Mouse (Mus musculus) kidney, embryonic 14.5 days (tissue): ENCODE results near the gene Pxn. TPM values are rescaled to one million over a fixed set of nuclear protein-coding genes. Genes with fewer than 3 reads are reported as not detected.

ENCODE experiments used
- ATAC-seq: fragments of 200-750 bp; cut with Nextera tagmentation; 2 replicates; pipeline ENCODE4 v1.8.0; 2017; ENCODE audit warnings: moderate number of reproducible peaks, mild to moderate bottlenecking, moderate TSS enrichment, moderate library complexity; ENCODE audit not compliant: low FRiP score, low TSS enrichment
- H3K27ac ChIP-seq: fragments of 300-500 bp; sonication (generic); 2 replicates; pipeline ENCODE4 v1.5.1; 2014; ENCODE audit warnings: low read depth, mild to moderate bottlenecking, low read length, moderate library complexity, mixed read lengths
- H3K27me3 ChIP-seq: fragments of 300-500 bp; sonication (generic); 2 replicates; pipeline ENCODE4 v1.6.1; 2014; ENCODE audit warnings: mild to moderate bottlenecking, low read length; ENCODE audit not compliant: control insufficient read depth, insufficient read depth
- H3K36me3 ChIP-seq: fragments of 300-500 bp; sonication (generic); 2 replicates; pipeline ENCODE4 v1.6.1; 2014; ENCODE audit warnings: low read length, mixed read lengths; ENCODE audit not compliant: control insufficient read depth, insufficient read depth
- H3K4me1 ChIP-seq: fragments of 300-500 bp; sonication (generic); 2 replicates; pipeline ENCODE4 v1.6.1; 2014; ENCODE audit warnings: low read length, mixed read lengths; ENCODE audit not compliant: control insufficient read depth, insufficient read depth
- H3K4me2 ChIP-seq: fragments of 300-500 bp; sonication (generic); replicated peaks from 2 replicates; pipeline ENCODE4 v1.6.1; 2014; ENCODE audit warnings: low read depth, mild to moderate bottlenecking, low read length
- H3K4me3 ChIP-seq: fragments of 300-500 bp; sonication (generic); 2 replicates; pipeline ENCODE4 v1.5.1; 2014; ENCODE audit warnings: mild to moderate bottlenecking, low read length
- H3K9ac ChIP-seq: fragments of 300-500 bp; sonication (generic); 2 replicates; pipeline ENCODE4 v1.6.1; 2014; ENCODE audit warnings: low read depth, mild to moderate bottlenecking, low read length, moderate library complexity
- H3K9me3 ChIP-seq: fragments of 300-500 bp; sonication (generic); 2 replicates; pipeline ENCODE4 v1.6.1; 2016; ENCODE audit warnings: low read length; ENCODE audit not compliant: control insufficient read depth
- WGBS: fragments of 180-500 bp; shearing (Covaris S2); extraction: QIAGEN DNeasy Blood & Tissue Kit; methylation state at CpG from one replicate; pipeline ENCODE4 v1.1.7; 2014; 5-methylcytosine and 5-hydroxymethylcytosine counted together
- polyA plus RNA-seq: library from polyadenylated mRNA; unstranded; fragments of >200 nt; fragmentation: Nextera tagmentation; extraction: Ambion mirVana; gene quantifications from 2 replicates; pipeline ENCODE4 v1.2.1, GENCODE M21; 2014

Gene Pxn
- polyA plus RNA-seq, 1 experiment from 2014 or later: 22.4 TPM

DNA sequence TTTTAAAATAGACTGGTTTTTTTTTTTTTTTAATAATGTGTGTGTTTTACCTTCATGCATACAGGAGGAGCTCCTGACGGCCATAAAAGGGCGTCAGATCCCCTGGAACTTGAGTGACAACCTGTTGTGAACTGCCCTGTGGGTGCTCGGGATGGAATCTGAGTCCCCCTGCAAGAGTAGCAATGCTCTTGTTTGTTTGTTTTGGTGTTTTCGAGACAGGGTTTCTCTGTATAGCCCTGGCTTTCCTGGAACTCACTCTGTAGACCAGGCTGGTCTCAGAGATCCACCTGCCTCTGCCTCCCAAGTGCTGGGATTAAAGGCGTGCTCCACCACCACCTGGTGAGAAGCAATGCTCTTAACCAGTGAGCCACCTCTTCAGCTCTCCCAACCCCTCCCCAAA, 21.5 kb upstream of the Pxn start:
- H3K36me3 ChIP-seq: no peaks in the 10 kb centered on the region
- no peaks in the 10 kb centered on the region for H3K9me3 ChIP-seq
- H3K4me1 ChIP-seq: peaks cover 9% of the 10 kb centered on the region
- ATAC-seq: no peak
- peak overlapping the region; percentile 59; the same call in 1 of the 2 replicates for H3K9ac ChIP-seq
- peak overlapping the region; percentile 62 for H3K4me2 ChIP-seq
- H3K27me3 ChIP-seq: no peaks in the 10 kb centered on the region
- no peak overlapping the region for H3K27ac ChIP-seq
- 67% methylated on average over 5 of the region's 5 CpGs for WGBS
- peak overlapping the region; percentile 40 for H3K4me3 ChIP-seq

DNA sequence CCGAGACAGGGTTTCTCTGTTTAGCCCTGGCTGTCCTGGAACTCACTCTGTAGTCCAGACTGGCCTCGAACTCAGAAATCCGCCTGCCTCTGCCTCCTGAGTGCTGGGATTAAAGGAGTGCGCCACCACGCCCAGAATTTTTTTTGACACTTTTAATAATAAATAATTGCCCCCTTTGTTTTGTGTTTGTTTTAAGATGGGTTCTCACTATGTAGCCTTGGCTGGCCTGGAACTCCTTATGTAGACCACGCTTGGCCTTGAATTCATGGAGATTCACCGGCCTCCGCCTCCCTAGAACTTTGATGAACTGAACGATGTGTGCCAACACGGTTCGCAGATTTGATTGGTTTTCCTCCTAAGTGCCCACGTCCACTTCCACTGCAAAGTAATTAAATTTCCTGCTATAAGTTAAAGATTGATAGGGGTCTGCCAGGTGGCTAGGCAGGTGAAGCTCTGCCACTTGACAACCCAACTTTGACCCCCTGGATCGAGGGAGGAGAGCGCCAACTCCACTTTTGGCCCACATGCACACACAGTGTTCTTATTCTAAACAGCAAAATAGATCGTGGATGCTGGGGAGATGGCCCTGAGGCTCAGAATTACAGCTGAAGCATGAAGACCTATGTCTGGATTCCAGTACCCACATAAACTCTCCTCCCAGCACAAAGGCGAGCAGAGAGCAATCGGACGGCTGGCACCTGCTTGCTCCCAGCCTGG, 20.8 kb upstream of the Pxn start:
- Histone ChIP-seq H3K4me1 (peaks cover 9% of the 10 kb centered on the region), H3K36me3 (no peaks in the 10 kb centered on the region), H3K9ac (no peak overlapping the region), H3K27ac (0 out of 2 replicates have a peak overlapping the region, but pooled peaks have one; percentile 47), H3K27me3 (no peaks in the 10 kb centered on the region), H3K4me3 (no peak overlapping the region), H3K9me3 (no peaks in the 10 kb centered on the region), H3K4me2 (no peak overlapping the region)
- WGBS: 64% methylated on average over 18 of the region's 18 CpGs
- no peak for ATAC-seq

DNA sequence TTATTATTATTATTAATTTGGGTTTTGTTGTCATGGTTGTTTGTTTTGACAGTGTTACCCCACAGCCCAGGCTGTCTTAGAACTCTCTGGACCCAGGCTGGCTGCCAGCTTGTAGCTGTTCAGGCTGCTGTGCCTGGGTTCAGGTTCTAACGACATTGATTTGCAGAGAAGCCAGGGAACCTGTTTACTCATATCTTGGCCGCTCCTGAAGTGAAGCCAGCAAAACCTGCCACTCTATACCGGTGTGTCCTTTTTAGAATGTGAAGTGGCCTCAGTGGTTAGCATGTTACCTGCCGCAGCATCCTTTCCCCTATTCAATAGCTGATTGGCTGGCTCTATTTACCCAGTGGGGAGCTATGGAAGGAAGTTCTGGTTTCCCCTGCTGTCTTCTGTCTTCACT, 19.8 kb upstream of the Pxn start:
- 49% methylated on average over 4 of the region's 4 CpGs for WGBS
- H3K9ac ChIP-seq: no peak overlapping the region
- no peaks in the 10 kb centered on the region for H3K9me3 ChIP-seq
- no peak overlapping the region for H3K4me3 ChIP-seq
- H3K27me3 ChIP-seq: no peaks in the 10 kb centered on the region
- no peak overlapping the region for H3K4me2 ChIP-seq
- no peak for ATAC-seq
- H3K36me3 ChIP-seq: no peaks in the 10 kb centered on the region
- peaks cover 16% of the 10 kb centered on the region for H3K4me1 ChIP-seq
- H3K27ac ChIP-seq: no peak overlapping the region

DNA sequence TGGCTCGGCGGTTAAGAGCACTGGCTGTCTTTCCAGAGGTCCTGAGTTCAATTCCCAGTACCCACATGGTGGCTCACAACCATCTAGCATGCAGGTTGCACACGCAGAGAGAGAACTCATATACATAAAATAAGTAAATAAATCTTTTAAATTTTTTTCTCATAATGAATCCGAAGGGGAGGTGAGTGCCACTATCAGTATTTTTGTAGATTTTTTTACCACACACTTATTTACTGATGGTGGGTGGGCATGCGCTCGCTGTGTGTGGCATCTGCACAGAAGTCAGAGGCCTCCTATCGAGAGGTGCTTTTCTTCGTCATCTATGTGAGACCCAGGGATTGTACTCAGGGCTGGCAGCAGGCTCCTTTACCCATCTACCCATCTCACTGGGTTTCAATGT, 19.1 kb upstream of the Pxn start:
- no peak overlapping the region for H3K9ac ChIP-seq
- H3K36me3 ChIP-seq: no peaks in the 10 kb centered on the region
- no peaks in the 10 kb centered on the region for H3K27me3 ChIP-seq
- H3K4me1 ChIP-seq: peaks cover 20% of the 10 kb centered on the region
- no peak overlapping the region for H3K4me2 ChIP-seq
- WGBS: 86% methylated on average over 8 of the region's 8 CpGs
- ATAC-seq: no peak
- H3K9me3 ChIP-seq: no peaks in the 10 kb centered on the region
- H3K27ac ChIP-seq: no peak overlapping the region
- no peak overlapping the region for H3K4me3 ChIP-seq

DNA sequence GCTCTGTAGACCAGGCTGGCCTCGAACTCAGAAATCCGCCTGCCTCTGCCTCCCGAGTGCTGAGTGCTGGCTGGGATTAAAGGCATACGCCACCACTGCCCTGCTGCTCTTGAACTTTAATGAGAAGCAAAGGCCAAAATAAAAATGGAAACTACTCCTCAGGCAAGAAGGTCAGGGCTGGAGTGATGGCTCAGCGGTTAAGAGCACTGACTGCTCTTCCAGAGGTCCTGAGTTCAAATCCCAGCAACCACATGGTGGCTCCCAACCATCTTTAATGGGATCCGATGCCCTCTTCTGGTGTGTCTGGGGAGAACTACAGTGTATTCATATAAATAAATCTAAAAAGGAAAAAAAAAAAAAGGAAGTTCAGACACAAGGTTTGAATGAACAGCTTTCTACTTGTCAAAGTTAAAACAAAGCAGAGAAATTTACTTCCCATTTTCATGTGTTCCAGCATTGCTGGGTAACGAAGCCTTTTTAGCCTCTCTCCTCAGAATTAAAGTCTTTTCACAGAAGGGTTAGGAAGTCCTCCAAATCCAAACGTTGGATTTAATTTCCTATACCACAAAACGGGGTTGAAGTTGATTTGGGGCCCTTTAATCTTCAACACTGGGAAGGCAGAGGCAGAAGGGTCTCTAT, 18.4 kb upstream of the Pxn start:
- H3K9ac ChIP-seq: no peak overlapping the region
- H3K27ac ChIP-seq: no peak overlapping the region
- 75% methylated on average over 9 of the region's 9 CpGs for WGBS

DNA sequence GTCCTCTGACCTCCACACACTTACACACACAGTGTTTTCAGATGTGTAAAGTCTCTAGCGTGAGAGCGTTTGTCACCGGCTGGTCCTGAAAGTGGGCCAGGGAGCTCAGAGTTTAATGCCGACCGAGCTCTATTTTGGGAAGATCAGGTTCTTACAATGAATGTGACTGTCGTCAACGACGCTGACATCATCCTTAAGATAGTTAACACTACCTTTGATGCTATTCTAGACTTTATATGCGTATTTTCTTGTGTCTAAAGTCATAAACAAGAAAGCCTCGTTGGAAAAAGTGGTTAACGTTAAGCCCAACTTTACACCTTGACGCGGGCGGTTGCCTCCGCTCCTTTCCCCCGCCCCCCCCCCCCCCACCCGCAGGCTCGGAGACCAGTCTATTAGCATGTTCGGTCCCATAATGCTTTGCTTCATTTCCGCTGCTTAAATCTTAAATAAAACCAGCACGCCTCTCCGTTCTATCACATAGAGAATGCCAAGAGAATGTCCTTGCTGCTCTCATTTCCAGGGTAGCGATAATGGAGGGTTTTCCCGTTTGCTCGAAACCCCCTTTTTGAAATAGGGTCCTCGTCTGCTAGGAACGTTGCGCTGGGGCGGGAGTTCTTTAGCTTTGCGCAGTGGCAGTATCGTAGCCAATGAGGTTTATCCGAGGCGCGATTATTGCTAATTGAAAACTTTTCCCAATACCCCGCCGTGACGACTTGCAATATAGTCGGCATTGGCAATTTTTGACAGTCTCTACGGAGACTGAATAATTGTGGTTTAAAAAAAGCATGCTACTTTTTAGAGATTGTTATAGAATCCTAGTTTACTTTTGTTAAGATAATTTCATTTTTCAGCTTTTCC, 17.4 kb upstream of the Pxn start:
- Histone ChIP-seq H3K4me1 (peaks cover 12% of the 10 kb centered on the region; the same call in 1 of the 2 replicates), H3K27me3 (no peaks in the 10 kb centered on the region), H3K4me3 (peak overlapping the region; percentile 31), H3K27ac (peak overlapping the region; percentile 100), H3K4me2 (peak overlapping the region; percentile 57), H3K9me3 (no peaks in the 10 kb centered on the region), H3K36me3 (no peaks in the 10 kb centered on the region), H3K9ac (peak overlapping the region; percentile 83)
- WGBS: under 1% methylated on average over 38 of the region's 39 CpGs
- ATAC-seq: peak; percentile 68

More for the DNA sequence above, 18.4 kb upstream of the Pxn start:
- Histone ChIP-seq H3K4me1 (peaks cover 13% of the 10 kb centered on the region; the same call in 1 of the 2 replicates), H3K36me3 (no peaks in the 10 kb centered on the region), H3K9me3 (no peaks in the 10 kb centered on the region), H3K4me2 (no peak overlapping the region), H3K4me3 (no peak overlapping the region), H3K27me3 (no peaks in the 10 kb centered on the region)
- ATAC-seq: no peak

DNA sequence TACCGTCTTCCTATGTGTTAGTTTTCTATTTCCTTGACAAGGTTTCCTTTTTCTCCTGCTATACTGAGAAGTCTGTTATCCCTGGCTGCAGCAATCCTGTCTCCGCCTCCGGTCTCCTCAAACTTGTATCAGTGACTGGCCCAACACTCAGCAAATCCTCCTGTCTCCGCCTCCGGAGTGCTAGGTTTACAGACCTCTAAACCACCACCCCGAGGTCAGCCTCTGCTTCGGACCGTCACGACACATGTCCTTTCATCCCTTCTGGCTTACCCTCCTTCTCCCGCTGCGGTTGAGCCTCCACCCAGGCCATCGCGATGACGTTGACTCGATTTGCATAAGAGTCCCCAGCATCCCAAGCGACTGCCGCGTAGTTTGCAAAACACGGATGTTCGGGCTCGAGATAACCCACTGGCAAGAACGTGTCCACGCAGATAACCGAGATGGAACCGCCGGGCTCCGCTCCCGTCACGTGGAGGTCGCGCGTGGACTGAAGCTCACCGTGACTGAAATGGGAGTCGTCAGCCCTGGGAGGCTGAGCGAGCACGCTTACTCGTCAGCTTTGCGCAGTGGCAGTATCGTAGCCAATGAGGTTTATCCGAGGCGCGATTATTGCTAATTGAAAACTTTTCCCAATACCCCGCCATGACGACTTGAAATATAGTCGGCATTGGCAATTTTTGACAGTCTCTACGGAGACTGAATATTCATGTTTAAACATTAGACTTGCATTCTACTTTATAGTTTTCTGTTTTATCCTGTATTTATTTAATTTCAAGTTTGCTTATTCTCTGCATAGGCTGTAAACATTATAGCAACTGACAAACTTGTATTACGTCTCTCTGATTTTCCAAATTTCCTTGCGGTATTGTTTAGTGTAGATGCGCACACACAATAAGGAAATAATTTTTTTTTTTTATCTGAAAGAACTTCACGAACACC, 16.5 kb upstream of the Pxn start:
- Histone ChIP-seq H3K4me3 (peak overlapping the region; percentile 31), H3K9me3 (no peaks in the 10 kb centered on the region), H3K4me2 (peak overlapping the region; percentile 57), H3K9ac (peak overlapping the region; percentile 83), H3K36me3 (no peaks in the 10 kb centered on the region), H3K27me3 (no peaks in the 10 kb centered on the region), H3K27ac (peak overlapping the region; percentile 100), H3K4me1 (peaks cover 12% of the 10 kb centered on the region; the same call in 1 of the 2 replicates)
- under 1% methylated on average over 50 of the region's 50 CpGs for WGBS
- peak; percentile 82 for ATAC-seq

DNA sequence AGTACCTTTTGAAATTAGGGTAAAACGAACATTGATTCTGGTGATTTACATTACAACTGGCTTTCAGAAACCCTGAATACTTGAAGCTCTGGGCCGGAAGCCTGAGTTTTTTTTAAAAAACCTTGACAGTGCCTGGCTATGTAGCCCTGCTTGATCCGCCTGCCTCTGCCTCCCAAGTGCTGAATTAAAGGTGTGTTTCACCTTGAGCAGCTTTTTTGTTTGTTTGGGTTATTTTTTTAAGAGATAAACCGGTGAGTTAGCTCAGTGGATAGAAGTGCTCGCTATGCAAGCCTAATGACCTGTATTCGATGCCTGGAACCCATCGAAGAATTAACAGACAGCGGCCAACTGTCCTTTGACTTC, 15.9 kb upstream of the Pxn start:
- Histone ChIP-seq H3K9ac (no peak overlapping the region), H3K36me3 (no peaks in the 10 kb centered on the region), H3K4me1 (peaks cover 12% of the 10 kb centered on the region; the same call in 1 of the 2 replicates), H3K4me2 (no peak overlapping the region; the same call in 1 of the 2 replicates), H3K27me3 (no peaks in the 10 kb centered on the region), H3K9me3 (no peaks in the 10 kb centered on the region), H3K27ac (no peak overlapping the region), H3K4me3 (no peak overlapping the region)
- 18% methylated on average over 8 of the region's 8 CpGs for WGBS
- no peak for ATAC-seq
